Mouse (Mus musculus) neural tube, embryonic 12.5 days (tissue): Measurements from ENCODE around the gene Wwox. TPM values are rescaled to one million over a fixed set of nuclear protein-coding genes. Genes with fewer than 3 reads are reported as not detected.

Experiments used
- ATAC-seq: fragments of 200-750 bp; cut with Nextera tagmentation; 2 replicates; pipeline ENCODE4 v1.8.0; 2017; ENCODE audit warnings: low read depth, mild to moderate bottlenecking, moderate TSS enrichment, moderate library complexity; ENCODE audit not compliant: low FRiP score
- H3K27ac ChIP-seq: fragments of 300-500 bp; sonication (generic); 2 replicates; pipeline ENCODE4 v1.5.1; 2016
- H3K27me3 ChIP-seq: fragments of 300-500 bp; sonication (generic); replicated peaks from 2 replicates; pipeline ENCODE4 v1.6.1; 2016; ENCODE audit warnings: mild to moderate bottlenecking
- H3K36me3 ChIP-seq: fragments of 300-500 bp; sonication (generic); 2 replicates; pipeline ENCODE4 v1.6.1; 2016; ENCODE audit warnings: mild to moderate bottlenecking
- H3K4me1 ChIP-seq: fragments of 300-500 bp; sonication (generic); 2 replicates; pipeline ENCODE4 v1.6.1; 2016
- H3K4me2 ChIP-seq: fragments of 300-500 bp; sonication (generic); replicated peaks from 2 replicates; pipeline ENCODE4 v1.6.1; 2016; ENCODE audit warnings: mild to moderate bottlenecking
- H3K4me3 ChIP-seq: fragments of 300-500 bp; sonication (generic); 2 replicates; pipeline ENCODE4 v1.5.1; 2016
- H3K9ac ChIP-seq: fragments of 300-500 bp; sonication (generic); 2 replicates; pipeline ENCODE4 v1.6.1; 2016; ENCODE audit warnings: mild to moderate bottlenecking
- H3K9me3 ChIP-seq: fragments of 300-500 bp; sonication (generic); 2 replicates; pipeline ENCODE4 v1.6.1; 2016; ENCODE audit warnings: mild to moderate bottlenecking
- WGBS: fragments of 180-500 bp; shearing (Covaris S2); methylation state at CpG from one replicate; pipeline ENCODE4 v1.1.7; 2016; 5-methylcytosine and 5-hydroxymethylcytosine counted together
- polyA plus RNA-seq: library from polyadenylated mRNA; unstranded; fragments of >200 nt; fragmentation: Nextera tagmentation; extraction: Ambion mirVana; gene quantifications from 2 replicates; pipeline ENCODE4 v1.2.1, GENCODE M21; 2016

Gene Wwox
- polyA plus RNA-seq, 1 experiment from 2014 or later: 12.7 TPM

DNA sequence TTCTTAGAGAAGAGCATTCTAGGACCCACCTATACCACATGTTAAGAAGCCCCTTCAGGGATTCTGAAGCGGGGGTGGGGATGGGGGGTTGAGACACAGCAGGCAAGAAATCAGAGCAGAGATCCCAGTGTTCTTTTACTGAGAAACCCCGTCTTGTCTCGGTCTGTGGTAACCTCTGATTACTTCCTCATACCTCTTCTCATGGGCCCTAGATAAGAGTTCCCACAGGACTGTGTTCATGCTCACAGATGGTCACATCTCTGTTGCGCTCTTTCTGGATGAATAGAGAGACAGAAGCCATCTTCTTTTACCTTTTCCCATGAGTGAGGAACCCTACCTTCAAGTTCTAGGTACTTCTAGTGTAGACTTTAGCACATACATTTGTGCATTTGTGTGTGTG, 488.5 kb downstream of the Wwox start:
- H3K27ac ChIP-seq: no peak overlapping the region
- no peaks in the 10 kb centered on the region for H3K9me3 ChIP-seq
- H3K4me1 ChIP-seq: peaks cover 6% of the 10 kb centered on the region
- no peak overlapping the region for H3K9ac ChIP-seq
- no peak for ATAC-seq
- H3K36me3 ChIP-seq: no peaks in the 10 kb centered on the region
- H3K4me3 ChIP-seq: no peak overlapping the region
- 88% methylated on average over 4 of the region's 4 CpGs for WGBS
- H3K4me2 ChIP-seq: no peak overlapping the region
- H3K27me3 ChIP-seq: no peaks in the 10 kb centered on the region; the same call in 1 of the 2 replicates

DNA sequence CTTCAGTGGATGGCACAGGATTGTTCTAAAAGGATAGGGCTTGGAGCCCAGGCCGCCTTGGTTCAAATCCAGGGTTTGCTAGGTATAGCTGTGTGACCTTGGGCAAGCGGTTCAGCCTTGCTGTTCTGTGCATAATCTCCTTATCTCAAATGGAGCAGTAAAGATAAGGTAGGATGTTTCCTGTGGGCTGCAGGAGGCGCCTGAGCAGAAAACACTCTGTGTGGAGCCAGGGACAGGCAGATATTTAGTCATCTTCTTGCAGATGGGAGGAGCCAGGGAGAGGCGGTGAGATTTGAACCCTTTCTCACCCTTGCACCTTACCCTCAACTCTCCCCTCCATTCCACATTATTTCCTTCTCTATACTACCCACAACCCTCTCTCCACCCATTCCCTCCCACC, 490.1 kb downstream of the Wwox start:
- Histone ChIP-seq H3K27me3 (no peaks in the 10 kb centered on the region), H3K9me3 (no peaks in the 10 kb centered on the region), H3K4me3 (no peak overlapping the region), H3K27ac (no peak overlapping the region), H3K9ac (no peak overlapping the region), H3K4me1 (peaks cover 6% of the 10 kb centered on the region), H3K36me3 (no peaks in the 10 kb centered on the region), H3K4me2 (no peak overlapping the region)
- 91% methylated on average over 4 of the region's 4 CpGs for WGBS
- no peak for ATAC-seq

DNA sequence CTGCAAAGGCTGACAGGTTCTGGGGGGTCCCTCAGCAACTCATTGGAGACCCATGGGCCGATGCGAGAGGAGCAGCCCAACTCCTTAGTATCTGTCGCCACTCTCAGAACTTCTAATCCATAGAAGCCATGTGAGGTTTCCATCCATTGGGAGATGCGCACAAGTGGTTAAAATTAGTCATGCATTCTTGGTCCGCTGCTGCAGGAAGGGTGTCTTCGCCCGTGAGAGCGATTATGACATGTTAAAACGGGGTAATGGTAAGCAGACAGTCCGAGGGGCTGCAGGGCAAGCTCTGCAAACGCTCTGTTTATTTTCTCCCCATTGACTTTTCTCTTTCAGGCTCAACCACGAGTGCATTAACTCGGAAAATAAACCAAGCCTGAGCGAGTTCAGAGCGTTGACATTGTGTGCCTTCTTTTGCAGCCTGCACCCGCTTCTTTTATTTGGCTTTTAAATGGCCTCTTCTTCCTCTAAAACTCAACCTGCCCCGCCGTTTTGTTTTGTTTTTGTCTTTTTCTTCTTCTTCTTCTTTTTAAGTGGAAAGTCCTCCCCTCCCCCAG, 492.7 kb downstream of the Wwox start:
- WGBS: 22% methylated on average over 18 of the region's 18 CpGs
- no peaks in the 10 kb centered on the region for H3K27me3 ChIP-seq
- no peak overlapping the region for H3K27ac ChIP-seq
- H3K9ac ChIP-seq: no peak overlapping the region
- no peaks in the 10 kb centered on the region for H3K36me3 ChIP-seq
- H3K4me1 ChIP-seq: peaks cover 11% of the 10 kb centered on the region
- no peak for ATAC-seq
- H3K4me3 ChIP-seq: no peak overlapping the region
- H3K9me3 ChIP-seq: no peaks in the 10 kb centered on the region
- H3K4me2 ChIP-seq: peak overlapping the region; percentile 36

DNA sequence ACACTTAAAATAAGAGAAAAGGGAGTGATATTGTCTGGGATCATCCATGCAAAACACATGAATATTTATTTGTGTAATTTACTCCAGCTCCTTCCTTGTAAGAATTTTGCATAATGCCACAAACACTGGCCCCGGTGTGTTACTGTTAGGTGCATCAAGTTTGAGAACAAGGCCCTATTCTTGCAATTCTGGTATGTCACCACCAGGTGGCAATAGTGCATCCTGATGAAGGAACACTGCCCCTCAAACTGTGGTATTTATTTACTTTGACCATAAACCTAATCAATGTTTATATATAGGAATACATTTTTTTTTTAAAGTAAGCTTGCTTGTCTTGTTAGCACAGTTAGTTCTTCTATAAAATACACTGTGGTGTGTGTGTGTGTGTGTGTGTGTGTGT, 493.8 kb downstream of the Wwox start:
- no peaks in the 10 kb centered on the region for H3K36me3 ChIP-seq
- no peak overlapping the region for H3K4me3 ChIP-seq
- H3K4me1 ChIP-seq: peaks cover 11% of the 10 kb centered on the region
- no peak overlapping the region for H3K4me2 ChIP-seq
- H3K27ac ChIP-seq: no peak overlapping the region
- 76% methylated on average over 1 of the region's 1 CpGs for WGBS
- H3K9ac ChIP-seq: no peak overlapping the region
- H3K27me3 ChIP-seq: no peaks in the 10 kb centered on the region
- no peak for ATAC-seq
- no peaks in the 10 kb centered on the region for H3K9me3 ChIP-seq

DNA sequence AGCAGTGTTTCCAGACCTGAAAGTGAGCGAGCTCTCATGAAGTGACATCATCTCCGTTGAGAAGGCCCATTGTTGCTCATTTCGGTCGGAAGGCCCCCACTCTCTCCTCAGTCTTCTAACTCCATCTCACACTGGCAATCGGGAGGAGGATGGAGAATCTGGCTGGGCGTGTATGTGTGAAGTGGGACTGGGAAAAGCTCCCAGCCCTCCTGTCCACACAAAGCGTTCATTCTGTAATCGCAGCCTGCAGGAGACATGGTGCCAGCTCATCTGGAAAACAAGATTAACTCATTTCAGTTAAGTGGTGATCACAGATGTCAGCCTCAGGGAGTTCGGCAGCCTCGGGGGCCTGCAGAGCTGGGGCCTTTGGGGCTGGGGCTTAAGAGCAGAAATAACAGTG, 497.4 kb downstream of the Wwox start:
- no peaks in the 10 kb centered on the region for H3K9me3 ChIP-seq
- H3K27ac ChIP-seq: no peak overlapping the region
- H3K4me3 ChIP-seq: no peak overlapping the region
- H3K4me2 ChIP-seq: no peak overlapping the region
- no peak overlapping the region for H3K9ac ChIP-seq
- no peaks in the 10 kb centered on the region for H3K27me3 ChIP-seq
- ATAC-seq: 0 out of 2 replicates have a peak, but pooled peaks have one; percentile 37
- no peaks in the 10 kb centered on the region for H3K36me3 ChIP-seq
- WGBS: 33% methylated on average over 10 of the region's 10 CpGs
- H3K4me1 ChIP-seq: peaks cover 8% of the 10 kb centered on the region

DNA sequence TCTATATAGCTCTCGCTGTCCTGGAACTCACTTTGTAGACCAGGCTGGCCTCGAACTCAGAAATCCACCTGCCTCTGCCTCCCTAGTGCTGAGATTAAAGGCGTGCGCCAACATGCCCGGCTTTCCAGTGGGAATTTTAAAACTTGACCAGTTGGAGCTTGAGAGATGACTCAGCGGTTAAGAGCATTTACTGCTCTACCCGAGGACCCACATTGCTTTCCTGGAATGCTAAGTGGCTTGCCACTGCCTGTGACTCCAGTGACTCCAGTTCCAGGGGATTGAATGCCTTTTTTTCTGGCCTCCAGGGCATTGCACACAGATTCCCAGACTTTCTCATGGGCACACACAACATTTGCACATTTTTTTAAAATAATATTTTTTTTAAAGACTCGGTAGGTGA, 499.9 kb downstream of the Wwox start:
- Histone ChIP-seq H3K4me2 (no peak overlapping the region), H3K27me3 (no peaks in the 10 kb centered on the region), H3K27ac (no peak overlapping the region), H3K9ac (no peak overlapping the region), H3K36me3 (no peaks in the 10 kb centered on the region), H3K4me3 (no peak overlapping the region), H3K4me1 (peaks cover 6% of the 10 kb centered on the region), H3K9me3 (no peaks in the 10 kb centered on the region)
- WGBS: 88% methylated on average over 8 of the region's 8 CpGs
- ATAC-seq: no peak

DNA sequence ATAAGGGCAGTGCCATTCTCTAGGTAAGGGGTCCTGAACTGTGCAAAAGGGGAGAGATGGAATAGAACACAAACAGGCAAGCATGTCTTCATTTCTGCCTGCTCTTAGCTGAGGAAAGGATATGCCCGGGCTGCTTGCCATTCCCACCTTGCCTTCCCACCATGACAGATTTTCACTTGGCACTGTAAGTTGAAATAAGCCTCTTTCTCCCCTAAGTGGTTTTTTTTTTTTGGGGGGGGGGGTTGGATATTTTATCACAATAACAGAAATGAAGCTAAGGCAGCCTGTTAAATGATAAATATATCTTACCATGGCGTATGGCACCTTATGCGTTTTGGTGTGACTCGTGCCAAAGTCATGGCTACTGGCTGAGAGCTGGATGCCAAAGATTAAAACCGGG, 501.6 kb downstream of the Wwox start:
- ATAC-seq: no peak
- 96% methylated on average over 5 of the region's 5 CpGs for WGBS
- Histone ChIP-seq H3K4me2 (no peak overlapping the region), H3K9ac (no peak overlapping the region), H3K9me3 (no peaks in the 10 kb centered on the region), H3K36me3 (no peaks in the 10 kb centered on the region), H3K27me3 (no peaks in the 10 kb centered on the region), H3K4me3 (no peak overlapping the region), H3K4me1 (peaks cover 6% of the 10 kb centered on the region), H3K27ac (no peak overlapping the region)

DNA sequence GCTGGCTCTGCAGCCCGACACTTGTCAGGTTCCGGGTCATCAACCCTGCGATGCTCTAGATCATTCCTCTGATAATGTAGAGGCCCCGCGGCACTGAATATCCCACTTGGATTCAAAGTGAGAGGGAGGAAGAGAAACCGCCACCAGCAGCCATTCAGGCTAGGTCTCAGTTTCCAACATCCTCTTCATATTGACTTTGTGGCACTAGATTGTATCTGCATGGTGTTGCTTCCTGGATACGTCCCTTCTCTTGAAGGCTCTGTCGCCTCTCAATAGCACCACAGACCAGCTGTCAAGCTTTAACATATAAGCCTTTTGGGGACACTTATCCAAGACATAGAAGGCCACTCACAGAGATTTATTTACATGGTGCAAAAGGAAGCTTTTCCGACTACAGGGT, 502.2 kb downstream of the Wwox start:
- H3K27ac ChIP-seq: no peak overlapping the region
- WGBS: 82% methylated on average over 9 of the region's 9 CpGs
- no peaks in the 10 kb centered on the region for H3K9me3 ChIP-seq
- H3K27me3 ChIP-seq: no peaks in the 10 kb centered on the region
- H3K4me1 ChIP-seq: peaks cover 5% of the 10 kb centered on the region
- H3K4me3 ChIP-seq: no peak overlapping the region
- no peak overlapping the region for H3K9ac ChIP-seq
- no peak overlapping the region for H3K4me2 ChIP-seq
- H3K36me3 ChIP-seq: no peaks in the 10 kb centered on the region
- no peak for ATAC-seq

DNA sequence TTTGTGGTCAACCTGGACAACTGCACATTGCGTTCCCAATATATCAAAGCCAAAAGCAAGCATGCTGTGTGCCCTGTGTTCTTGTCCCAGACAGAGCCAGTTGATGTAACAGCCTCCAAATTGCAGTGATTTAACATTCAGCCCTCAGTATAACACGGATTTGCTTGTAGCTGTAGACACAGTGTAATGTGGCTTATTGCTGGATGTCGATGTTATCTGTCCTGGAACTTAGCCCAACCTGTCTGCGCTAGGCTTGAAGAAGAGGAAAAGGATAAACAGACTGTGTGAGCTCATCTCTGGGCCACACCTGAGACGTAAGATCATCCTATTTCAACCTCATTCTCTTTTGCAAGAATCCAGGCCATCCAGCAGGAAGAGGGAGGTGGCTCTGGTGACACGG, 508.5 kb downstream of the Wwox start:
- WGBS: 80% methylated on average over 6 of the region's 6 CpGs
- no peak for ATAC-seq
- Histone ChIP-seq H3K36me3 (no peaks in the 10 kb centered on the region), H3K9me3 (no peaks in the 10 kb centered on the region), H3K4me2 (no peak overlapping the region), H3K27ac (no peak overlapping the region), H3K4me3 (no peak overlapping the region), H3K27me3 (no peaks in the 10 kb centered on the region), H3K9ac (no peak overlapping the region), H3K4me1 (no peaks in the 10 kb centered on the region)

DNA sequence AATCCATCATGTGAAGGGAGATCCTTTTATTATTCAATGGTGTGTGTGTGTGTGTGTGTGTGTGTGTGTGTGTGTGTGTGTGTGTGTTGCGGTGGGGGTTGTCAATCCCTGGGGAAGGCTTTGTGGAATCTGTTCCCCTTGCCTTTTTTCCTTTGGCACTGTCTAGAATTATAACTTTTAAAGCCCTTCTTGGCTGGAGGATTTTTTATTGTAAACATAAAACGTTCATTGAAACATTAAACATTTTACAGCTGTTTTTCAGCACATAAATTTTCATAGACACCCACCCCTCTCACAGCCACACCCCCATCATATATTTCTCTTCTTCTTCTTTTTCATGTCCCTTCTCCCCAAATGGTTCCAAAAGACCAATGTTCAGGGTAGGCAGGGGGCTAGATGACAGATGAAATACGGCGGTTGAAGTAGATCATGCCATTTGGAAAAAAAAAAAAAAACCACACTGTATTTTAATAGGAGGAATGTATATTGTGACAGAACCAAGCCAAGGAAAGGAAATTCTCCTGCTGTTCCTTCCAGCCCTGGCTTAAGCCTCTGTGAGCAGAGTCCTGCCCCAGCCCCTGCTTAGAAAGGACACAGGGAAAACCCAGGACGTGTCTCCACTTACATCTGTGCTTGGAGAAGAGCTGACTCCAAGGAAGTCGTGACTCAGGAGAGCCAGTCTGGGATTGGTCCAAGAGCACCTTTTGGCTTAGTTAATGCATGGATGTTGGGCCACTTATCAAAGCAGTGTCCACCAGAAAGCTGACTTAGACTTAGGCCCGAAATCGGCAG, 517.1 kb downstream of the Wwox start:
- no peaks in the 10 kb centered on the region for H3K36me3 ChIP-seq
- no peaks in the 10 kb centered on the region for H3K9me3 ChIP-seq
- H3K27me3 ChIP-seq: no peaks in the 10 kb centered on the region
- 0 out of 2 replicates have a peak, but pooled peaks cover 2% of the 10 kb centered on the region for H3K4me1 ChIP-seq
- WGBS: 79% methylated on average over 8 of the region's 8 CpGs
- H3K4me3 ChIP-seq: no peak overlapping the region
- H3K4me2 ChIP-seq: no peak overlapping the region
- H3K27ac ChIP-seq: no peak overlapping the region
- no peak for ATAC-seq
- no peak overlapping the region for H3K9ac ChIP-seq

DNA sequence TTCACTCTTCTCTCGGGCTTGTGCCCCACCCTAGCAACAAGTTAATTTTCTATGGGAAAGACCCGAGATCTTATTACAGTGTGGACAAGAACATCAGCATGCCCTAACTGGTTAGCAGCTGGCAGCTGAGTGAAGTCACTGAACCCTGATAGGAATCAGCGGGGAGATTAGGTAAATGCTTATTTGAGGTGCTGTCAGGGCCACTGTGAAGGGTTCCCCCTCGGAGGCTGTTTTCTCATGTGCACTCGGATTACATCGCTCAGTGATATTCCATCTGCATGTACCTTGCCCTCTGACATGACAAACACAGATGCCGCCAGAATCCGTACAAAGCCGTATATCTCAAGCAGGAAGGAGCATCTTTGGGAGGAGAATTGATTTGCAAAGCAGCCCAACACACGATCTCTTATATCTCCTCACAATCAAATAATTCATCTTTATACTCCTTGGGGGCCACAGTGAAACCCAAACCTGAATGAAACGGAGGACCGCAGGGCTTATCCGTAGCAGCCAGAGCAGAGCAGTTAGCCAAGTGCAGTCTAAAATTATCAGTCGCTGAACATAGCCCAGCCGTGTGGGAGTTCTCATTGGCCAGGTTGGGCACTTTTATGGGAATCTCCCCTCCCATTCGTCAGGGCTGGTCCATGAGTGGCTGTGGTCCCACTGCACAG, 519.1 kb downstream of the Wwox start:
- Histone ChIP-seq H3K27ac (no peak overlapping the region), H3K9ac (no peak overlapping the region), H3K36me3 (no peaks in the 10 kb centered on the region), H3K4me3 (no peak overlapping the region), H3K4me1 (0 out of 2 replicates have a peak, but pooled peaks cover 2% of the 10 kb centered on the region), H3K27me3 (no peaks in the 10 kb centered on the region), H3K4me2 (no peak overlapping the region), H3K9me3 (no peaks in the 10 kb centered on the region)
- WGBS: 71% methylated on average over 16 of the region's 16 CpGs
- ATAC-seq: no peak

DNA sequence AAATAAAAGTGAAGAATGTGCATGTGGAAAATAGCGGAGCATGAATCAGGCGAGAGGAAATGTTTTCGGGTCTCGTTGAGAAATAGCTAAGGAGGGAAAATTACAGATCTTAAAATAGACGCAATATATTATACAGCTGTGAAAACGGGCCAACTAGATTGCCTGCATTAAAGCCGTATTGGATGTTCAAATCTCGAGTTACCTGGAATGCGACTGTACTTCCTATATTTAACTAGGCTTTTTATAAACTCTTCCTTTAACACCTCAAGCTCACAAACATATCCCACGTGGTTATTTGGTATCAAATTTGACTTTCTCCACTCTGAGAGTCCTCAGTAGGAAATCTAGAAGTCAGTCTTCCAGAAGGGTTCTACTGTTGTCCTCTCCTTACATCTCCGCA, 520.0 kb downstream of the Wwox start:
- Histone ChIP-seq H3K36me3 (no peaks in the 10 kb centered on the region), H3K4me2 (no peak overlapping the region), H3K27me3 (no peaks in the 10 kb centered on the region), H3K4me3 (no peak overlapping the region), H3K4me1 (0 out of 2 replicates have a peak, but pooled peaks cover 2% of the 10 kb centered on the region), H3K9me3 (no peaks in the 10 kb centered on the region), H3K9ac (no peak overlapping the region), H3K27ac (no peak overlapping the region)
- ATAC-seq: no peak
- WGBS: 88% methylated on average over 11 of the region's 11 CpGs
